Mouse (Mus musculus): Measurements from ENCODE around the gene Plvap. TPM values are rescaled to one million over a fixed set of nuclear protein-coding genes. Genes with fewer than 3 reads are reported as not detected.

Plvap gene
- polyA plus RNA-seq (2014; fragmentation: Illumina TruSeq; extraction: RNeasy Lipid Tissue Mini Kit (QIAGEN cat#74804); ENCODE audit: low read depth, low replicate concordance): not detected

DNA sequence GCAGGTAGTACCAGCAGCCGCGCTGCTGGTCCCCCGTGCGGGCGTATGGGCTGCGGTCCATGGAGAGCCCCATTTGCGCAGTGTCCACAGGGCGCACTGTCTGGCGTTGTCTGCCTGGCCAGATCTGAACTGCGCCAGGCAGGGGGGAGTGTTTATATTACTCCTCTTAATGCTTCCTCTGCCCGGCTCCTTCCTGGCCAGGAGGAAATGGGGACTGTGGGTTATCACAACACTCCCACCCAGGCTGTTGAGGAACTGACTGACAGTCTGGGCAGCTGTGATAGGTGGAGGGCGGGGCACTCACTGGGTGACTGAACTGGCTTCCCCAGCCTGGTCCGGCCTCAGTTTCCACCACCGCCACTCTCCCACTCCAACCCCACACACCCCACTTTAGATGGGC is at the start of gene Plvap:
Gene Plvap, minus strand, starts transcription at position 109 of the 400 bp plus-strand sequence.

GRCm38 (mm10) chr8:71558071-71558957 is 46.8 kb upstream of the Plvap start, which contains the start of gene Tmem221:
Gene Tmem221 (minus strand): TSS chr8:71558871.

DNA sequence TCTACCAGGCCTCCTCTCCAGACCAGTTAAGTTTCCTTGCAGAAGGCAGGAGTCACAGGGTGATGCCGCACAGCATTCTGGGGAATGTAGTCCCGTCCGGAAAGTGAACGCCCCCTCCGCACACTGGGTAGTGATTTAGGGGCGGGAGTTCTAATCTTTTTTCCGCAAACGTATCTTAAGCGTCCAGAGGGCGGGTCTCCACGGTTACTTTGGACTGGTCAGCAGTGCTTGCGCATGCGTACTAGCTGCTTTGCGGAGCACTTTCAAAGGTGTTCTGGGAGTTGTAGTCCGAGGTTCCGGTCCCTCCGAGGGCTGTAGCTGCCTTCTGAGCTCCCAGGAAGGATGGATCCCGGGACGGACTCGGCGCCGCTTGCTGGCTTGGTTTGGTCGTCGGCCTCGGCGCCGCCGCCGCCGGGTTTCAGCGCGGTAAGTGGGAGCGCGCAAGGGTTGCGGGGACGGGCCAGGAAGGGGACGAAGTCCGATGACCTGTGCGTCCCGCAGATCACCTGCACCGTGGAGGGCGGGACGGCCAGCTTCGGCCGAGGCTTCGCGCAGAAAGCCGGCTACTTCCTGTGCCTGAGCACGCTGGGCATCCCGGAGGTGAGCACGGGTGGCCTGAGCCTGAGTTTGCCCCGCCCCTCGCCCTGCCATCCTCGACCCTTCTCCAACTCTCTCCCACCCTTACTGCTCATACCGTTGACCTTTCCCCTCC is 31.2 kb upstream of the Plvap start, which contains the start of gene Mvb12a:
Gene Mvb12a, plus strand, starts transcription at position 291 of the 712 bp plus-strand sequence.

GRCm38 (mm10) chr8:71537028-71537867 is 25.7 kb upstream of the Plvap start, which contains the start of gene Bst2:
Gene Bst2 (minus strand): TSS chr8:71537456.

GRCm38 (mm10) chr8:71525226-71526050 is 13.9 kb upstream of the Plvap start, which contains the start of gene Ccdc194:
Gene Ccdc194 (minus strand): TSS chr8:71525711.

GRCm38 (mm10) chr8:71487691-71488445 is 23.7 kb downstream of the Plvap start, which contains the start of gene Gtpbp3:
Gene Gtpbp3 (plus strand): TSS chr8:71488103.

DNA sequence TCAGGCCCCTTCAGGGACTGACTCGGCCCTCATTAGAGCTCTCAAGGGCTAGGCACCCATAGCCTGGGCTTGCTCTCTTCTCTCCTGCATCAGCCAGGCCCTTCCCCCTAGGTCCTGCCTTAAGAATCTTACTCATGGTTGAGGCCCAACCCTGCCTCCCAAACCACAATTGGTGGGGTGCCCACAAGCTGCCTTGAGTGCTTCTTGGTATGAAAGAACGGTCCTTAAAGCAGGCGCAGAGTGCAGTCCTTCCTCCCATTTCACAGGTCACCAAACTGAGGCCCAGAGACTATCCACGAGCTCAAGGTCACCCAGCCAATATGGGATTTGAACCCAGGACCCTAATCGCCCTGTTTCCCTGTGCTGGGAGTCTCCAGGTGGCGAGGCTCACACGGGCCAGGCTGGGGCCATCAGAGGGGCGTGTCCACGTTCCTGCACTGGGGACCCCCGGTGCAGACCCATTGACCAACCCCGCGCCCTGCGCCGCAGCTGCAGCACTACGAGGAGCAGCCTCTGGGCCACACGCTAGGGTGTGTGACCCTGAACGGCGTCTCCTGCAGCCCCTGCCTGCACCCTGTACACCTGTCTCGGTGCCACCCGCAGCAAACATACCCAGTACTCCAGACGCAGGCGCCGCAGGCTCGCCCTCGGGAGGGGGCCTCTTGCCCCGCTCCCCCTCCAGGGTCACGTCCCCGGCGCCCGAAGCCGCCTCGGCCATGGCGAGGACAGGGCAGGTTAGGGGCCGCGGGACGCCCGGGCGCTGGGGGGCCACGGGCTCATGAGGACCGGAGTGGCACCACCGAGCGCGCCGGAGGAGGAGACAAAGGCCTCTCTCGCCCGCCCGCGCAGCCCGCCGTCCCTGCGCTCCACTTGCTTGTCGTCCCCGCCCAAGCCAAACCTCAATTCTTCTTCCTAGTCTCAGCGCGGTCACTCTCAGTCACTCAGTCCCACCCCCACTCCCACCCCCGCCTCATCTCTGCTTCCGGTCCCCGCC is 26.1 kb downstream of the Plvap start, which contains the start of gene Ano8:
Gene Ano8, minus strand, starts transcription at position 822 of the 994 bp plus-strand sequence.

GRCm38 (mm10) chr8:71468916-71469315 is 42.6 kb downstream of the Plvap start, which contains the start of gene Dda1:
Gene Dda1 (plus strand): TSS chr8:71469199.

GRCm38 (mm10) chr8:71464513-71465500 is 46.7 kb downstream of the Plvap start, which contains the start of gene Mrpl34:
Gene Mrpl34 (plus strand): TSS chr8:71464959.

GRCm38 (mm10) chr8:71463188-71464033 is 48.1 kb downstream of the Plvap start, which contains the start of gene Abhd8:
Gene Abhd8 (minus strand): TSS chr8:71463655.

Other genes starting within 250 kb of the Plvap start
- gene Myo9b, start 239.0 kb downstream of the Plvap start, polyA plus RNA-seq (2014; fragmentation: Illumina TruSeq; extraction: RNeasy Lipid Tissue Mini Kit (QIAGEN cat#74804); ENCODE audit: low read depth, low replicate concordance): 3.1 TPM
- gene Haus8, start 238.8 kb downstream of the Plvap start, polyA plus RNA-seq (2014; fragmentation: Illumina TruSeq; extraction: RNeasy Lipid Tissue Mini Kit (QIAGEN cat#74804); ENCODE audit: low read depth, low replicate concordance): 3.9 TPM
- gene Use1, start 144.9 kb downstream of the Plvap start, polyA plus RNA-seq (2014; fragmentation: Illumina TruSeq; extraction: RNeasy Lipid Tissue Mini Kit (QIAGEN cat#74804); ENCODE audit: low read depth, low replicate concordance): 4.1 TPM
- gene Ocel1, start 140.5 kb downstream of the Plvap start, polyA plus RNA-seq (2014; fragmentation: Illumina TruSeq; extraction: RNeasy Lipid Tissue Mini Kit (QIAGEN cat#74804); ENCODE audit: low read depth, low replicate concordance): 6.8 TPM
- gene Nr2f6, start 129.8 kb downstream of the Plvap start, polyA plus RNA-seq (2014; fragmentation: Illumina TruSeq; extraction: RNeasy Lipid Tissue Mini Kit (QIAGEN cat#74804); ENCODE audit: low read depth, low replicate concordance): 1.0 TPM
- gene Ushbp1, start 116.0 kb downstream of the Plvap start, polyA plus RNA-seq (2014; fragmentation: Illumina TruSeq; extraction: RNeasy Lipid Tissue Mini Kit (QIAGEN cat#74804); ENCODE audit: low read depth, low replicate concordance): 0.08 TPM
- gene Babam1, start 114.9 kb downstream of the Plvap start, polyA plus RNA-seq (2014; fragmentation: Illumina TruSeq; extraction: RNeasy Lipid Tissue Mini Kit (QIAGEN cat#74804); ENCODE audit: low read depth, low replicate concordance): 10.7 TPM
- 0.49 TPM for gene Ankle1, start 105.7 kb downstream of the Plvap start, polyA plus RNA-seq (2014; fragmentation: Illumina TruSeq; extraction: RNeasy Lipid Tissue Mini Kit (QIAGEN cat#74804); ENCODE audit: low read depth, low replicate concordance)
- 2.9 TPM for gene Abhd8, start 48.1 kb downstream of the Plvap start, polyA plus RNA-seq (2014; fragmentation: Illumina TruSeq; extraction: RNeasy Lipid Tissue Mini Kit (QIAGEN cat#74804); ENCODE audit: low read depth, low replicate concordance)
- gene Mrpl34, start 46.8 kb downstream of the Plvap start, polyA plus RNA-seq (2014; fragmentation: Illumina TruSeq; extraction: RNeasy Lipid Tissue Mini Kit (QIAGEN cat#74804); ENCODE audit: low read depth, low replicate concordance): 2.6 TPM
- gene Dda1, start 42.6 kb downstream of the Plvap start, polyA plus RNA-seq (2014; fragmentation: Illumina TruSeq; extraction: RNeasy Lipid Tissue Mini Kit (QIAGEN cat#74804); ENCODE audit: low read depth, low replicate concordance): 12.2 TPM
- 0.07 TPM for gene Ano8, start 25.8 kb downstream of the Plvap start, polyA plus RNA-seq (2014; fragmentation: Illumina TruSeq; extraction: RNeasy Lipid Tissue Mini Kit (QIAGEN cat#74804); ENCODE audit: low read depth, low replicate concordance)
- 0.59 TPM for gene Gtpbp3, start 23.6 kb downstream of the Plvap start, polyA plus RNA-seq (2014; fragmentation: Illumina TruSeq; extraction: RNeasy Lipid Tissue Mini Kit (QIAGEN cat#74804); ENCODE audit: low read depth, low replicate concordance)
- not detected for gene Ccdc194, start 14.0 kb upstream of the Plvap start, polyA plus RNA-seq (2014; fragmentation: Illumina TruSeq; extraction: RNeasy Lipid Tissue Mini Kit (QIAGEN cat#74804); ENCODE audit: low read depth, low replicate concordance)
- 0.88 TPM for gene Bst2, start 25.7 kb upstream of the Plvap start, polyA plus RNA-seq (2014; fragmentation: Illumina TruSeq; extraction: RNeasy Lipid Tissue Mini Kit (QIAGEN cat#74804); ENCODE audit: low read depth, low replicate concordance)
- gene Mvb12a, start 31.2 kb upstream of the Plvap start, polyA plus RNA-seq (2014; fragmentation: Illumina TruSeq; extraction: RNeasy Lipid Tissue Mini Kit (QIAGEN cat#74804); ENCODE audit: low read depth, low replicate concordance): 1.1 TPM
- 0.34 TPM for gene Tmem221, start 47.1 kb upstream of the Plvap start, polyA plus RNA-seq (2014; fragmentation: Illumina TruSeq; extraction: RNeasy Lipid Tissue Mini Kit (QIAGEN cat#74804); ENCODE audit: low read depth, low replicate concordance)
- gene Nxnl1, start 54.8 kb upstream of the Plvap start, polyA plus RNA-seq (2014; fragmentation: Illumina TruSeq; extraction: RNeasy Lipid Tissue Mini Kit (QIAGEN cat#74804); ENCODE audit: low read depth, low replicate concordance): 0.38 TPM
- 2.4 TPM for gene Slc27a1, start 57.1 kb upstream of the Plvap start, polyA plus RNA-seq (2014; fragmentation: Illumina TruSeq; extraction: RNeasy Lipid Tissue Mini Kit (QIAGEN cat#74804); ENCODE audit: low read depth, low replicate concordance)
- gene Pgls, start 80.4 kb upstream of the Plvap start, polyA plus RNA-seq (2014; fragmentation: Illumina TruSeq; extraction: RNeasy Lipid Tissue Mini Kit (QIAGEN cat#74804); ENCODE audit: low read depth, low replicate concordance): 0.36 TPM
- 1.4 TPM for gene Fam129c, start 85.9 kb upstream of the Plvap start, polyA plus RNA-seq (2014; fragmentation: Illumina TruSeq; extraction: RNeasy Lipid Tissue Mini Kit (QIAGEN cat#74804); ENCODE audit: low read depth, low replicate concordance)
- 17.1 TPM for gene Colgalt1, start 99.2 kb upstream of the Plvap start, polyA plus RNA-seq (2014; fragmentation: Illumina TruSeq; extraction: RNeasy Lipid Tissue Mini Kit (QIAGEN cat#74804); ENCODE audit: low read depth, low replicate concordance)
- 0.04 TPM for gene Unc13a, start 160.0 kb upstream of the Plvap start, polyA plus RNA-seq (2014; fragmentation: Illumina TruSeq; extraction: RNeasy Lipid Tissue Mini Kit (QIAGEN cat#74804); ENCODE audit: low read depth, low replicate concordance)
- 0.06 TPM for gene Jak3, start 164.5 kb upstream of the Plvap start, polyA plus RNA-seq (2014; fragmentation: Illumina TruSeq; extraction: RNeasy Lipid Tissue Mini Kit (QIAGEN cat#74804); ENCODE audit: low read depth, low replicate concordance)
- gene Insl3, start 177.5 kb upstream of the Plvap start, polyA plus RNA-seq (2014; fragmentation: Illumina TruSeq; extraction: RNeasy Lipid Tissue Mini Kit (QIAGEN cat#74804); ENCODE audit: low read depth, low replicate concordance): 108 TPM
- gene B3gnt3, start 190.0 kb upstream of the Plvap start, polyA plus RNA-seq (2014; fragmentation: Illumina TruSeq; extraction: RNeasy Lipid Tissue Mini Kit (QIAGEN cat#74804); ENCODE audit: low read depth, low replicate concordance): 0.13 TPM
- gene Fcho1, start 214.0 kb upstream of the Plvap start, polyA plus RNA-seq (2014; fragmentation: Illumina TruSeq; extraction: RNeasy Lipid Tissue Mini Kit (QIAGEN cat#74804); ENCODE audit: low read depth, low replicate concordance): not detected

Data from testis, adult 10 weeks (tissue).